Mouse (Mus musculus): Measurements from ENCODE around the gene Dynlt1a. TPM values are rescaled to one million over a fixed set of nuclear protein-coding genes. Genes with fewer than 3 reads are reported as not detected.

Dynlt1a gene
- polyA plus RNA-seq, 1 experiment from 2014 or later: 14.5 TPM

Other genes with a start within 250 kb of the Dynlt1a start
- 3.1 and 4.3 TPM in 2 replicates for gene Serac1, start 237.8 kb downstream of the Dynlt1a start, polyA plus RNA-seq (2014; fragmentation: Nextera tagmentation; extraction: Ambion mirVana)
- 138 and 158 TPM in 2 replicates for gene Gtf2h5, start 237.7 kb downstream of the Dynlt1a start, polyA plus RNA-seq (2014; fragmentation: Nextera tagmentation; extraction: Ambion mirVana)
- gene Tulp4, start 211.1 kb downstream of the Dynlt1a start, polyA plus RNA-seq (2014; fragmentation: Nextera tagmentation; extraction: Ambion mirVana): 63.3 and 79.0 TPM in 2 replicates
- gene Tmem181a, start 60.6 kb downstream of the Dynlt1a start, polyA plus RNA-seq (2014; fragmentation: Nextera tagmentation; extraction: Ambion mirVana): 18.6 and 24.5 TPM in 2 replicates
- 468 and 486 TPM in 2 replicates for gene Dynlt1b, start 112.6 kb upstream of the Dynlt1a start, polyA plus RNA-seq (2014; fragmentation: Nextera tagmentation; extraction: Ambion mirVana)

All from heart, embryonic 11.5 days (tissue).